Mouse (Mus musculus): ENCODE measurements around the gene Lhx2. TPM values are rescaled to one million over a fixed set of nuclear protein-coding genes. Genes with fewer than 3 reads are reported as not detected.
A peak's percentile ranks its signal among the peaks of the same experiment; 100 is the strongest.

Lhx2 gene
- total RNA-seq, 2 experiments from 2014 or later, result not detected

GRCm38 (mm10) chr2:38346881-38347764, 8.0 kb downstream of the Lhx2 start:
- no peak for DNase-seq (ENCODE audit: low spot score in 2 of 2)

GRCm38 (mm10) chr2:38347811-38348551, 8.9 kb downstream of the Lhx2 start:
- DNase-seq (ENCODE audit: low spot score in 2 of 2), result no peak

- no peak for DNase-seq (ENCODE audit: low spot score in 2 of 2)
These were observed 9.8 kb downstream of the Lhx2 start for GRCm38 (mm10) chr2:38348660-38349420.

- DNase-seq (ENCODE audit: low spot score in 2 of 2), result no peak
These were observed 10.6 kb downstream of the Lhx2 start for GRCm38 (mm10) chr2:38349447-38350350.

- no peak for DNase-seq (ENCODE audit: low spot score in 2 of 2)
These were observed 11.3 kb downstream of the Lhx2 start for GRCm38 (mm10) chr2:38350386-38350785.

GRCm38 (mm10) chr2:38350796-38351195, 11.7 kb downstream of the Lhx2 start:
- DNase-seq (ENCODE audit: low spot score in 2 of 2), result peak; percentile 58 to 64

GRCm38 (mm10) chr2:38351641-38352320, 12.7 kb downstream of the Lhx2 start:
- no peak for DNase-seq (ENCODE audit: low spot score in 2 of 2)

- DNase-seq (ENCODE audit: low spot score in 2 of 2), result no peak
These were observed 13.4 kb downstream of the Lhx2 start for GRCm38 (mm10) chr2:38352321-38353007.

GRCm38 (mm10) chr2:38353008-38353379, 13.9 kb downstream of the Lhx2 start:
- no peak for DNase-seq (ENCODE audit: low spot score in 2 of 2)

GRCm38 (mm10) chr2:38353664-38354063, 14.6 kb downstream of the Lhx2 start:
- no peak for DNase-seq (ENCODE audit: low spot score in 2 of 2)

GRCm38 (mm10) chr2:38354179-38354716, 15.2 kb downstream of the Lhx2 start:
- no peak for DNase-seq (ENCODE audit: low spot score in 2 of 2)

GRCm38 (mm10) chr2:38354717-38355510, 15.8 kb downstream of the Lhx2 start:
- no peak for DNase-seq (ENCODE audit: low spot score in 2 of 2)

- DNase-seq (ENCODE audit: low spot score in 2 of 2), result no peak
These were observed 16.8 kb downstream of the Lhx2 start for GRCm38 (mm10) chr2:38355731-38356427.

GRCm38 (mm10) chr2:38356428-38357260, 17.6 kb downstream of the Lhx2 start:
- DNase-seq (ENCODE audit: low spot score in 2 of 2), result no peak

- no peak for DNase-seq (ENCODE audit: low spot score in 2 of 2)
These were observed 18.5 kb downstream of the Lhx2 start for GRCm38 (mm10) chr2:38357294-38358246.
